Mouse (Mus musculus): Measurements from ENCODE around the gene Tmbim1. TPM values are rescaled to one million over a fixed set of nuclear protein-coding genes. Genes with fewer than 3 reads are reported as not detected.

The Tmbim1 gene
- total RNA-seq, 1 experiment from 2014 or later = 36.7 TPM

DNA sequence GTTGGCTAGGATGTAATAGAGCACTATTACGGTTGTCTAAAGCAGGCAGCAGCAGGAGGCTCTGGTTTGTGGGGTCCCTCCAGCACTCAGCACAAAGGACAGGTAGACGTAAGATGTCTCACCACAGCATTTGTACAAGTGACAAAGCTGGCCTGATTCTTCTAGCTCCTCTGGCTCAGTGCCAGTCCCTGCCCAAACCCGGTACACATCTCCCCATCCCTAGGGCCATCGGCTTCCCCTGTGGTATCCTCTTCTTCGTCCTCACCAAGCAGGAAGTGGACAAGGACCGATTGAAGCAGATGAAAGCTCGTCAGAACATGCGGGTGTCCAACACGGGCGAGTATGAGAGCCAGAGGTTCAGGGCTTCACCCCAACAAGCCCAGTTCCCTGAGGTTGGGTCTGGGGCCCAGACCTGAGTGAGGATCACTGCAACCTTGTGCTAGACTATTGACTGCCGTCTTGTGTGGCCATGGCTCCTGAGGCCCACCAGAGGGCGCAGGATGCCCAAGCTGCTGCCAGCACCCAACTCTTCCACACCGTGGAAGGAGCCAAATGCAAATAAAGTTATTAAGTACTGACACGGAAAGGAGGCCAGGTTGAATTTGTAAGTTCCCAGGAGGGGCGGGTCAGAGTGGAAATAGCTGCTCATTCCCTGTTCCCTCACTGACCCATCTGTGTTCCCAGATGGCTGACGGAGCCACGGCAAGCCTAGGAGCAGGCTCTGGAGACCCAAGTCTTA, 18.4 kb downstream of the Tmbim1 start:
- ATAC-seq (replicated peaks in 1 of 2; ENCODE audit: insufficient read depth in 1 of 2, low FRiP score in 2 of 2, low TSS enrichment in 1 of 2, low read depth in 1 of 2, poor library complexity in 2 of 2, severe bottlenecking in 2 of 2) = peak in 1 of 2 experiments; percentile 26; a peak in 1 of 4 replicates

DNA sequence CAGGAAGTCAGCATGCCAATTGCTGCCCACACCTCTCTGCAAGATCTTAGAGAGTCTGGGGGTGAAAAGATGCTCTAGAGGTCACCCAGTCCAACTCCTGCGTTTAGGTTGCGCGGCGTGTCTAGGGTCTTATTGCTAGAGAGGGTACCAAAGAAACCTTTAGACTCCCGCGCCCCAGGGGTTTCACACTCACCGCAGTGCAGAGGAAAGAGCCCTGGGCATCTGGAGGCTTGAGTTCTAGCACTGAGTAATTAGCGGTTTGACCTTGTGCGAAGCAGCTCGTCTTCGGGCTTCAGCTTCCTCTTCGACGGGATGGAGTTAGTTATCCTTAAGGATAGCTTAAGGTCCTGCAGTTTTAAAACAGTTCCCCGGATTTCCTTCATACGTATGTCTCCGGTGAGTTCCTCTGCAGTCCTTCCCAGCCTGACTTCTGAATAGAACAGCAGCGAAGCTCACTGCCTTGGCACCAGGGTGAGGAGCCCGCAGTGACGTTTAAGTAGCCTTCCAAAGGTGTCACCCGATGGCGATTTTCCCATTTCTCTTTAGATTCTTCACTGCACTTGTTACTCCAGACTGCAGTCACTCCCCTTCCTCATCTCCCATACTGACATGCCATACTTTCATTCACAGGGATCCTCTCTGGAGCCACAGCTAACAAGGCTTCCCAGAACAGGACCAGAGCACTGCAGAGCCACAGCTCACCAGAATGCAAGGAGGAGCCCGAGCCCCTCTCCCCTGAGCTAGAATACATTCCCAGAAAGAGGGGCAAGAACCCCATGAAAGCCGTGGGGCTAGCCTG, 20.0 kb downstream of the Tmbim1 start:
- ATAC-seq (replicated peaks in 1 of 2; ENCODE audit: insufficient read depth in 1 of 2, low FRiP score in 2 of 2, low TSS enrichment in 1 of 2, low read depth in 1 of 2, poor library complexity in 2 of 2, severe bottlenecking in 2 of 2) = no peak

DNA sequence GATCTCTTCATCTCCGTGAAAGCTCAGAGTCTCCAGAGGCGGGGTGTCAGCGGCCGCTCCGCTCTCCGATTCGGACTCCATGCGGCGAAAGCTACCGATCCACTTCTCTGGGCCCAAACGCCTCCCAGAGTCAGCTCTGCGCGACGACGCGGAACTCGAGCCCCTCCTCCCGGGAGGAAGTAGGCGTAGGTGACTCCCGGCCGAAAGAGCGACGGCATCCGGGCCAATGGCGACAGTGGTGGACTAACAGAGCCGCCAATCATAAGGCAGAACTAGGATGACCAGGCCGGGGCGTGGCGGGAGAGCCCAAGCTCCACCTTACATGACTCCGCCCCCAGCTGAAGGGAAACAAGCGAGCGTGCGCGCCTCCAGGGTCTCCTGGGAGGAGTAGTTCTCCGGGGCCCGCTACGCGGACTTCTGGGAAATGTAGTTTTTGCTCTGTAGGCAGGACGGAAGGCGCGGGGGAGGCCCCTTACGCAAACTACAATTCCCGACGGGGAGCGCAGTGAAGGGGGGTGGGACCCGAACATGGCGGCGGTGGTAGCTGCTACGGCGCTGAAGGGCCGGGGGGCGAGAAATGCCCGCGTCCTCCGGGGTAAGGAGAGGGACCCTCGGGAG, 20.8 kb downstream of the Tmbim1 start, which contains the start of the genes Aamp and Pnkd:
Gene Aamp, minus strand, starts transcription at position 196 of the 618 bp plus-strand sequence.
Gene Pnkd, plus strand, starts transcription at position 388 of the 618 bp plus-strand sequence.
- ATAC-seq (replicated peaks in 1 of 2; ENCODE audit: insufficient read depth in 1 of 2, low FRiP score in 2 of 2, low TSS enrichment in 1 of 2, low read depth in 1 of 2, poor library complexity in 2 of 2, severe bottlenecking in 2 of 2) = peak; percentile 92 to 94

DNA sequence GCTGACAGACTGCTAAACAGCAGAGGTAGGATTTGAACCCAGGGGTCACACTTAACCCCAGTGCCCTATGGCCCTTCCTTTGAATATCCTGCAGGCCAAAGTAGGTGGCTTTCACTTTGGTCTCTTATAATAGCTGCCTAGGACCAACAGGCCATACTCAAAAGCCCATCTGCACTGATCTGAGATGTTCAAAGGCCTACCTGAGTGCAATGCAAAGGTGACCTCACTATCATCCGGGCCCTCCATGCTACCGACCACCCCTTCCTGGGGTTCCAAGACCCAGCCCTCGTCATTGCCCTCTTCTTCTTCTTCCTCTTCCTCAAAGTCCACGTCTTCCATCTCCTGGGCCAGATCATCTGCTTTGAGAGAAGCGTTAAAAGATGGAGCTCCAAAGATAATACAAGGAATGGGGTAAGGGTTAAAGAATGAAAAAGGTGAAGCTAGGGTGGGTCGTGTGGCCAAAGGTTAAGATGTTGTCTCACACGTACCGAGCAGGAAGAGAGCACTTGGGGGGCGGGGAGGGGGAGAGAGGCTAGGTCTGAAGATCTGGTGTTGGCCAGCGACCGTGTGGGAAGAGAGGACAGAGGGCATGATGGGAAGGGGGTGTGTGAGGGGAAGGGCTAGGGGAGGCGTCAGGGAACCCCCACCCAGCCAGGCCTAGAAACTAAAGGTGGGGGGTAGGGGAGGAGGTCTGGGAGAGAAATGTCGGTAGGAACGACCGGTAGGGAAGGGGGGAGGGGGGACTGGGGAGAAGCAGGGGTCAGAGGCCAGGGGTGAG, 21.5 kb downstream of the Tmbim1 start:
- peak in 1 of 2 experiments; percentile 11; a peak in 2 of 4 replicates for ATAC-seq (replicated peaks in 1 of 2; ENCODE audit: insufficient read depth in 1 of 2, low FRiP score in 2 of 2, low TSS enrichment in 1 of 2, low read depth in 1 of 2, poor library complexity in 2 of 2, severe bottlenecking in 2 of 2)

DNA sequence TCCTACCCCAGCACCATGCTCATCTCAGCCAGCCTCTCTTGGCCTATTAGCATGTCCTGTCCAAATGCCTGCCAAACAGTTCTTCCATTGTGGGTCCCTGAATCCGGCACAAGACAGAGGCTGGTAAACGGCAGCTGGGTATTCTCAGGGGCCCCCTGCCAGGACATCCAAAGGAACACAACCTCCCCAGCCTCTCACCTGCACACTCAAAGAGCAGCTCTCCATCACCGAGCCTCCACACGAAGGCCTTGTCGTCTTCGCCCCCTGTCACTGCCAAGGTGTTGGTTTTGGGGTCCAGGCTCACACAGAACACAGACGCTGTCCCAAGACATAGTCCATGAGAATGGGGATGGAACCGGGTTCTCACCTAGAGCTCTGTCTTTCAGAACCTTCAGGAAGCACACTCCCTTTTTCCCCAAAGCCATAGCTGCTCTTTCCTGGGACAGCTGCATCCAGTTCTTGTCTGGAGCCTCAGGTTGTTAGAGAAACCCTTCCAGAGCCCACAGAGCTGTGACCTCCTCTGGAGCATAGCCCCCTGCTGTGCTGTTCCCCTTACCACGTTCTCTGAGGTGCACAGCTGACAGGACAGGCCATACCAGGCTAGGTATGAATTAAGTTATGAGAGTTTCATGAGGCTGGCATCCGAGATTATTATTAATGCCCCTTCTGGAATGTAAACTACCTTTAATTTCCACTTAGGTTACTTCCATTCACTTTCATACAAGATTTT, 22.4 kb downstream of the Tmbim1 start:
- no peak for ATAC-seq (replicated peaks in 1 of 2; ENCODE audit: insufficient read depth in 1 of 2, low FRiP score in 2 of 2, low TSS enrichment in 1 of 2, low read depth in 1 of 2, poor library complexity in 2 of 2, severe bottlenecking in 2 of 2)

DNA sequence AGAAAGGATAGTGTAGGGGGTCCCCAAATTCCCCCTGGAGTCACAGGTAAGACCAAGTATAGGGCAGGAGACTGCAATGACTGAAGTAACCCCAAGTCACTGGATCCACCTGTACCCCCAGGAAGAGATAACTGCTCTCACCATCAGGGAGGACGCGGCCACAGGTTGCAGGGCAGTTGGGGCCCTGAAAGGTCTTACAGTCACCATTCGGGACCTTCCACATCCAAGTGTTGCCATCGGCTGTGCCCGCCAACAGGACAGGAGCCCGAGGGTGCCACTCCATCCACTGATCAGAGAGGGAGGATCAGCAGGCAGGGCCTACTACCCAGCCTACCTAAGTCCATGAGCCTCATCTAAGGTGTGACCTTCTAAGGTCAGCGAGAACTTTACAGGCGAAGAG, 23.5 kb downstream of the Tmbim1 start:
- ATAC-seq (replicated peaks in 1 of 2; ENCODE audit: insufficient read depth in 1 of 2, low FRiP score in 2 of 2, low TSS enrichment in 1 of 2, low read depth in 1 of 2, poor library complexity in 2 of 2, severe bottlenecking in 2 of 2) = no peak

DNA sequence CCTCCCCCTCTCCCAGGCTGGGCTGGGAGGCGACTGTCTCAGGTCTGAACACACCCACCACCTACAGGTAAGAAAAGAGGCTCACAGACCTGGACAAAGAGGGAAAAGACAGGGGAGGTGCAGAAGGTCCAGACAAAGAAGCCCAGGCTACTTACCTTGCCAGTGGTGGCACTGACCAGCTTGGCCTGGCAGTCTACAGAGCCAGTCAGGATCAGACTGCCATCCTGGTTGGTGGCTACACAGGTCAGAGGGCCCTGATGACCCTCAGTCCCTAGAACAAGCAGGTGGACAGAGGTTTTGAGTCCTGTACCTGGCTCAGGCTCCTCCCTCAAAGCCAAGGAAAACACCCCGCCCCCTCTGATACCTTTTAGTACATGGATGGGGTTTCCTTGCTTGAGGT, 24.1 kb downstream of the Tmbim1 start:
- ATAC-seq (replicated peaks in 1 of 2; ENCODE audit: insufficient read depth in 1 of 2, low FRiP score in 2 of 2, low TSS enrichment in 1 of 2, low read depth in 1 of 2, poor library complexity in 2 of 2, severe bottlenecking in 2 of 2) = no peak

DNA sequence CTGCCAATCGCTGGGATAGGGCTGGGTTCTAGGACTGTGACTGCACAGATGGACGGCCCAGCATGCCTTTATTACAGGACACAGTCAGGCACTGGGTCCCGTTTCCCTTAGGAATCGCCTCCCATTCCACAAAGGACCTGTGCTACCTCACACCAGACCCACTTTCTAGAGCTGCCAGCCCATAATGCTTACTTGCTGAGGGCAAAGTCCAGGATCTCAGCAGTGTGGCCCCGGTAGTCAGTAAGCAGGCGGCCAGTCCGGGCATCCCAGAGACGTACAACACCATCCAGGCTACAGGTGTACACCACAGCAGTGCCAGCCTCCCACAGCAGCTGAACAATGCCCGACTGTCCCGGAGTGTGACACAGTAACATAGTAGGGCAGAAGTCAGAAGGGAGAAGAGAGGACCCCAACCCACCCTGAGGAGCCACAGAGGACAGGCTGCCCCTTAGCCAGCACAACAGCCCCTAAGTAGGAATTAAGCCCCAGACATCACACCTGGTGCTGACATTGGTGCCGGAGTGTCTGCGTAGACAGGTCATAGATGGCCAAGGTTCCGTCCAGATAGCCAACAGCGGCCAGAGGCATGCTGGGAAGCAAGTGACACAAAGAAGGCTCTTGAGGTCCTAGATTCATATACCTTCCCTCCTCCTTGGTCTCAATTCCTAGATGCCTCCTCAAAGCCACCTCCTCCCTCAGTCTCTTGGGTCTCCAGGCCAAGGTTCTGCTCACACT, 24.7 kb downstream of the Tmbim1 start:
- no peak for ATAC-seq (replicated peaks in 1 of 2; ENCODE audit: insufficient read depth in 1 of 2, low FRiP score in 2 of 2, low TSS enrichment in 1 of 2, low read depth in 1 of 2, poor library complexity in 2 of 2, severe bottlenecking in 2 of 2)

DNA sequence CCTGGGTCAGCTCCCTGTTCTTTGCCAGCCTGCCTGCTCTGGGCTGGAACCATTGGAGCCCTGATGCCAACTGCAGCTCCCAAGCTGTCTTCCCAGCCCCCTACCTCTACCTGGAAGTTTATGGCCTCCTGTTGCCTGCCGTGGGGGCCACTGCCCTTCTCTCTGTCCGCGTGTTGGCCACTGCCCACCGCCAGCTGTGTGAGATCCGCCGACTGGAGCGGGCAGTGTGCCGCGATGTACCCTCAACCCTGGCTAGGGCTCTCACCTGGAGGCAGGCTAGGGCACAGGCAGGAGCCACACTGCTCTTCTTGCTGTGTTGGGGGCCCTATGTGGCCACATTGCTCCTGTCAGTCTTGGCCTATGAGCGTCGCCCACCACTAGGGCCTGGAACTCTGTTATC, 26.4 kb downstream of the Tmbim1 start:
- ATAC-seq (replicated peaks in 1 of 2; ENCODE audit: insufficient read depth in 1 of 2, low FRiP score in 2 of 2, low TSS enrichment in 1 of 2, low read depth in 1 of 2, poor library complexity in 2 of 2, severe bottlenecking in 2 of 2) = no peak

DNA sequence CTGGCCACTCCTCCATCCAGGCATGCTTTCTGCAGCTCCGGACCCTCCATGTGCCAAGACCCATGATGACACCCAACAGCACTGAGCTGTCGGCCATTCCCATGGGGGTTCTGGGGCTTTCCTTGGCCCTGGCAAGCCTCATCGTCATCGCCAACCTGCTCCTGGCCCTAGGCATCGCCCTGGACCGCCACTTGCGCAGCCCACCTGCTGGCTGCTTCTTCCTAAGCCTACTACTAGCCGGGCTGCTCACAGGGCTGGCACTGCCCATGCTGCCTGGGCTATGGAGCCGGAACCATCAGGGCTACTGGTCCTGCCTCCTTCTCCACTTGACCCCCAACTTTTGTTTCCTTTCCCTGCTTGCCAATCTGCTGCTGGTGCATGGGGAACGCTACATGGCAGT, 26.9 kb downstream of the Tmbim1 start, which contains the start of gene Gpbar1:
Gene Gpbar1, plus strand, starts transcription at position 13 of the 400 bp plus-strand sequence.
- ATAC-seq (replicated peaks in 1 of 2; ENCODE audit: insufficient read depth in 1 of 2, low FRiP score in 2 of 2, low TSS enrichment in 1 of 2, low read depth in 1 of 2, poor library complexity in 2 of 2, severe bottlenecking in 2 of 2) = no peak

DNA sequence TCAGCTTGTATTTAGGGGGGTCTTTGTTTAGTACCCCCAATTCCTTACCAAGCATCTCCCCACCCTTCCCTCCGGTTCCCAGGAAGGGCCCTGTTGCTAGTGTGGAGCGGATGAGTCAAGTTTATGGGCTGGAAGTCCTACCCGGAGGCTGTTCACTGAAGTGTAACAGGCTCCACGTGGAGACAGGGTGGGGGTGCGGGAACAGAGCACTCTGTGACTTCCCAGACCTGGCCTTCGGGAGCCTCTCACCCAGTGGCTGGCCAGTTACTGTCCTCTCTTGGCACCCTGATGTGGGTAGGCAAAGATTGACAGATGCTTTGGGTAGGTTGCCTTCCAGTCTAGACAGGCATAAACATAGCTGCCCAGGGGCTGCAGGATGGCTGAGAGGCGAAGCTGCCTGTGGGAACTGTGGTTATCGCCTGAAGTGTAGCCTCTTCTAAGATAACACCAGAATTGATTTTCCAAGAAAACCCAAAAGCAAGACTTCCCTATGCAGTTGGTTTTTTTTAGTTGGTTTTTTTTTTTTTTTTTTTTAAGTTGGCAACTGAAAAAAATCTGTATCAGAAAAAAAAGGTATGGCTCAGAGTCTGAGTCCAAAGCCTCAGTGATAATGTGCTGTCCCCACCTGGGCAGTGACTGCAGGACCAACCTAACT, 27.4 kb downstream of the Tmbim1 start:
- ATAC-seq (replicated peaks in 1 of 2; ENCODE audit: insufficient read depth in 1 of 2, low FRiP score in 2 of 2, low TSS enrichment in 1 of 2, low read depth in 1 of 2, poor library complexity in 2 of 2, severe bottlenecking in 2 of 2) = no peak

DNA sequence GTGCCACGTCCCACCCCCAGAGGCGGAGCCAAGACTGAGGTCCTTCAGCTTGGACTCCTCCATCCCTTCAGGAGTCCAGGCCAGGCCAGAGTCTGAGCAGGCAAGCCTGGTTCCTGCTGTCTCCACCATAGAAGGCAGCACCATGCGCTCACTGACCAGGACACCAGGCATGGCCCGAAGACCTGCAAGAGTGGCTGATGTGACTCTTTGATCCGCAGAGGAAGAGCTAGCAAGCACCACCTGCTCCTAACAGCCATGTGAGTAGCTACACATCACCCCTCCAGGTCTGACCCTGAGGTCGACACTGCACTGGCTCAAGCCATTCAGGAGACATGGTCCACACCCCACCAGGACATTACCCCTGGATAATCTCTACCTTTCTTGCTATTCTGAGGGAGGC, 28.4 kb downstream of the Tmbim1 start:
- ATAC-seq (replicated peaks in 1 of 2; ENCODE audit: insufficient read depth in 1 of 2, low FRiP score in 2 of 2, low TSS enrichment in 1 of 2, low read depth in 1 of 2, poor library complexity in 2 of 2, severe bottlenecking in 2 of 2) = no peak

DNA sequence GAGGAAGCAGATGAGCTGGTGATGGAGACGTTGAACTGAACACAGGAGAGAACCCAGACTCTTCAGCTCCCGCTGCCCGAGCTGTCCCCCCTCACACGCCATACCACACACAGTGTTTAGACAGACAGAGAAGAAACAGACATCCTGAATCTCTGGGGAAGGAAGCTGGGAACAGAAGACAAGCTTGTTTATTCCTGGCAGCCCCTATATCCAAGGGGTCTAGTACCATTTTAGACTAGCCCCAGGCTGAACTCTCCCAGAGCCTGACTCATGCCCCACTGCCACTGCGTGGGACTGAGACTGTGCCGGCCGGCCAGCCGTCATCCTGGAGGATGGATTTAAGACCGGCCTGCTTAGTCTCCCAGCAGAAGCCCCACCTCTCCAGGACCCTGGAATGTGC, 30.4 kb downstream of the Tmbim1 start:
- no peak for ATAC-seq (replicated peaks in 1 of 2; ENCODE audit: insufficient read depth in 1 of 2, low FRiP score in 2 of 2, low TSS enrichment in 1 of 2, low read depth in 1 of 2, poor library complexity in 2 of 2, severe bottlenecking in 2 of 2)

DNA sequence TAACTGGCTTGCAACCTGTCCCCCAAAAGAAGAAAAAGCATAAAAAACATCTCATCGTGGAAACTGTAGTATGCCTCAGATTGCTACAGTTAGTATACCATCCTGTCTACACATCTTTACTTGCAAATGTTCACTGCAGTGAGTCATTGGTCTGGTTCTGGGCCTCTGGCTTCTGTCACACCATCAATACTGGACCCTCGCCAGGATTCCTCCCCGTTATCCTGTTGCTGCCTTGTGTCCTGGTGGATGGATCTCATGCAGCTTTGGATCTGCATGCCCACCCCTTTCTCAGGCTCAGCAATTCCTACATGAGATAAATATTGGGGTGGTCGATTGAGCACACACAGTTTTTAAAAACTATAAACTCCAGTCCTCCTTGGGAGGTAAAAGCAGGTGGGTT, 33.8 kb downstream of the Tmbim1 start:
- ATAC-seq (replicated peaks in 1 of 2; ENCODE audit: insufficient read depth in 1 of 2, low FRiP score in 2 of 2, low TSS enrichment in 1 of 2, low read depth in 1 of 2, poor library complexity in 2 of 2, severe bottlenecking in 2 of 2) = no peak

DNA sequence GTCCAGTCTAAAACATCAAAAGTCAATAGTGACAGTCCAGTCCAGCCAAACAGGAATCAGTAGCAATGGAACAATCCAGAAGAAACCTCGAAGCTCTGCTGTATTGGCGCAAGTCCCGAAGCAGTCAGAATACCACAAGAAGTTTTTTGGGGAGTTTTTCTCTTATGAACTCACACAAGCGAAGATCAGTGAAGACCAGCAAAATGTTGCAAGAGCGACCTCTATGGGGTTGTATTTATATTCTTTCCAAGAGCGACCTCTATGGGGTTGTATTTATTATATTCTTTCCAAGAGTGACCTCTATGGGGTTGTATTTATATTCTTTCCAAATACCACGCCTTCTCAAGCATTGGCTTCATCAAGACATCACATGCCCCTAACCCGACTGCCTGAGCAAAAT, 36.7 kb downstream of the Tmbim1 start:
- ATAC-seq (replicated peaks in 1 of 2; ENCODE audit: insufficient read depth in 1 of 2, low FRiP score in 2 of 2, low TSS enrichment in 1 of 2, low read depth in 1 of 2, poor library complexity in 2 of 2, severe bottlenecking in 2 of 2) = no peak

DNA sequence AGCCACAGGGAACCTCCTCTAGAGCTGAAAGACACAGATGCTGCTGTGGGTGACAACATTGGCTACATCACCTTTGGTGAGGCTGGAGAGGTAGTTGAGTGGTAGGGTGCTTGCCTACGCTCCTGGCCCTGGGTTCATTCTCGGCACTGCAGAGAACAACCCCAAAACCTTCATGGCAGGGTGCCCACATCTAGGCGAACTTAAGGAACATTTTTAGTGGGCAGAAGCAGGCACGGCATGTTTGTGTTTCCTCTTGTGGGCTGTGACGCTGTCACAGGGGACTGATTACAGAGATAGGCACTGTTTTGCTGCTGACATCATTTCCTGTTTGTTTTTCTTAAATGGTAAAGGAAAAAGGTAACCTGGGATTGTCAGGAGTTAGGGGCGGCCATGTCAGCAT, 42.9 kb downstream of the Tmbim1 start:
- ATAC-seq (replicated peaks in 1 of 2; ENCODE audit: insufficient read depth in 1 of 2, low FRiP score in 2 of 2, low TSS enrichment in 1 of 2, low read depth in 1 of 2, poor library complexity in 2 of 2, severe bottlenecking in 2 of 2) = peak; percentile 19 to 58; a peak in 2 of 4 replicates
